12 mouse cellular contexts compared by ENCODE assay signal in genomic region chr12:100209701-100210478, GRCm38 (mm10). TPM values are rescaled to one million over a fixed set of nuclear protein-coding genes. Genes with fewer than 3 reads are reported as not detected.
DNase-seq lines count a peak whose midpoint lies in the region; ATAC-seq and TF ChIP-seq lines count a peak whose summit lies in the region.
"Had no signal": no experiment of that assay in that cellular context is flagged by ENCODE, and none has a peak within 500 bp of the region (broad histone marks: within the 10 kb centered on the region; RNA-seq: fewer than 3 reads in every experiment).

No protein-coding gene starts in this region.

- no peak for ATAC-seq in embryonic facial prominence, embryonic 12.5 days (ENCODE audit: insufficient number of reproducible peaks, insufficient read depth, low FRiP score, low TSS enrichment)
- no peak for ATAC-seq in lung, embryonic 15.5 days (ENCODE audit: borderline replicate concordance, extremely low read depth, low FRiP score, low TSS enrichment)
- ATAC-seq in embryonic facial prominence, embryonic 15.5 days (ENCODE audit: insufficient number of reproducible peaks, low FRiP score, low TSS enrichment, low read depth): no peak

- 90% methylated on average over 10 of the region's 10 CpGs for WGBS in embryonic facial prominence, embryonic 12.5 days
- WGBS in embryonic facial prominence, embryonic 10.5 days: 93% methylated on average over 10 of the region's 10 CpGs
- WGBS in lung, embryonic 15.5 days: 69% methylated on average over 10 of the region's 10 CpGs
- 63% methylated on average over 10 of the region's 10 CpGs for WGBS in lung, adult 2 months
- 74% methylated on average over 10 of the region's 10 CpGs for WGBS in embryonic facial prominence, embryonic 15.5 days

- no peak overlapping the region for H3ac ChIP-seq in myocyte (ENCODE audit: control insufficient read depth, insufficient read length)

- TF ChIP-seq POLR2A in lung, adult 2 months (IDR thresholded peaks at IDR 0.05; ENCODE audit: borderline replicate concordance, extremely low read depth, low read depth, low read length): no peak
- TF ChIP-seq POLR2A in myocyte (IDR thresholded peaks at IDR 0.05; ENCODE audit: insufficient read length, low read depth): no peak

- no peaks in the 10 kb centered on the region for H3K27me3 ChIP-seq in embryonic facial prominence, embryonic 12.5 days
- no peaks in the 10 kb centered on the region for H3K27me3 ChIP-seq in embryonic facial prominence, embryonic 10.5 days (replicated peaks; ENCODE audit: low read depth, poor library complexity, severe bottlenecking)
- H3K27me3 ChIP-seq in lung, embryonic 15.5 days: no peaks in the 10 kb centered on the region
- no peaks in the 10 kb centered on the region for H3K27me3 ChIP-seq in embryonic facial prominence, embryonic 15.5 days
- H3K27me3 ChIP-seq in myocyte (ENCODE audit: control insufficient read depth, insufficient read depth, insufficient read length): no peaks in the 10 kb centered on the region
- H3K27me3 ChIP-seq: heart, embryonic 12.5 days; neural tube, embryonic 13.5 days had no signal

- no peaks in the 10 kb centered on the region for H3K9me3 ChIP-seq in embryonic facial prominence, embryonic 12.5 days
- H3K9me3 ChIP-seq in embryonic facial prominence, embryonic 10.5 days: peaks cover 5% of the 10 kb centered on the region; the same call in 1 of the 2 replicates
- no peaks in the 10 kb centered on the region for H3K9me3 ChIP-seq in lung, embryonic 15.5 days
- H3K9me3 ChIP-seq in embryonic facial prominence, embryonic 15.5 days (replicated peaks): no peaks in the 10 kb centered on the region

- 0 out of 2 replicates have a peak, but pooled peaks cover 5% of the 10 kb centered on the region for H3K4me1 ChIP-seq in embryonic facial prominence, embryonic 12.5 days
- peaks cover 5% of the 10 kb centered on the region; the same call in 1 of the 2 replicates for H3K4me1 ChIP-seq in embryonic facial prominence, embryonic 10.5 days
- H3K4me1 ChIP-seq in lung, embryonic 15.5 days: peaks cover 38% of the 10 kb centered on the region
- peaks cover 9% of the 10 kb centered on the region for H3K4me1 ChIP-seq in lung, adult 2 months (ENCODE audit: control insufficient read depth, insufficient read depth, low read length)
- peaks cover 24% of the 10 kb centered on the region for H3K4me1 ChIP-seq in embryonic facial prominence, embryonic 15.5 days

- H3K4me2 ChIP-seq in embryonic facial prominence, embryonic 12.5 days (replicated peaks): no peak overlapping the region
- no peak overlapping the region for H3K4me2 ChIP-seq in lung, embryonic 15.5 days
- H3K4me2 ChIP-seq in embryonic facial prominence, embryonic 15.5 days (replicated peaks): no peak overlapping the region
- H3K4me2 ChIP-seq in myocyte (ENCODE audit: low read depth): no peak overlapping the region
- H3K4me2 ChIP-seq: heart, embryonic 12.5 days; neural tube, embryonic 13.5 days had no signal

- H3K9ac ChIP-seq in embryonic facial prominence, embryonic 12.5 days: no peak overlapping the region
- no peak overlapping the region for H3K9ac ChIP-seq in lung, embryonic 15.5 days
- no peak overlapping the region for H3K9ac ChIP-seq in embryonic facial prominence, embryonic 15.5 days
- H3K9ac ChIP-seq: heart, embryonic 12.5 days; neural tube, embryonic 13.5 days had no signal

- DNase-seq in embryonic facial prominence, embryonic 10.5 days (ENCODE audit: low spot score): no peak
- no peak for DNase-seq in lung, adult 2 months
- DNase-seq in urinary bladder, postnatal 4 days (ENCODE audit: low spot score in 2 of 2): no peak
- no peak for DNase-seq in right cerebral cortex, postnatal 25 days
- DNase-seq: lung, adult 18-20 months; thymus, postnatal 25 days had no signal

- no peak overlapping the region for H3K4me3 ChIP-seq in embryonic facial prominence, embryonic 12.5 days
- H3K4me3 ChIP-seq in embryonic facial prominence, embryonic 10.5 days: no peak overlapping the region
- no peak overlapping the region for H3K4me3 ChIP-seq in lung, embryonic 15.5 days
- no peak overlapping the region for H3K4me3 ChIP-seq in lung, adult 2 months (replicated peaks; ENCODE audit: extremely low read depth, low read depth, low read length)
- no peak overlapping the region for H3K4me3 ChIP-seq in embryonic facial prominence, embryonic 15.5 days (replicated peaks)
- no peak overlapping the region for H3K4me3 ChIP-seq in myocyte
- H3K4me3 ChIP-seq: heart, embryonic 12.5 days; neural tube, embryonic 13.5 days had no signal

- H3K27ac ChIP-seq in embryonic facial prominence, embryonic 12.5 days: peak overlapping the region; percentile 32; the same call in 1 of the 2 replicates
- H3K27ac ChIP-seq in embryonic facial prominence, embryonic 10.5 days (replicated peaks): no peak overlapping the region
- peak overlapping the region; percentile 75 for H3K27ac ChIP-seq in lung, embryonic 15.5 days
- peak overlapping the region; percentile 79 for H3K27ac ChIP-seq in embryonic facial prominence, embryonic 15.5 days (replicated peaks)

- H3K36me3 ChIP-seq in embryonic facial prominence, embryonic 12.5 days: peaks cover 34% of the 10 kb centered on the region
- H3K36me3 ChIP-seq in embryonic facial prominence, embryonic 10.5 days (replicated peaks): peaks cover 56% of the 10 kb centered on the region
- H3K36me3 ChIP-seq in lung, embryonic 15.5 days: peaks cover 38% of the 10 kb centered on the region
- peaks cover 51% of the 10 kb centered on the region for H3K36me3 ChIP-seq in embryonic facial prominence, embryonic 15.5 days
- H3K36me3 ChIP-seq in myocyte (ENCODE audit: control insufficient read depth, insufficient read depth): peaks cover 45% of the 10 kb centered on the region

- no peak for TF ChIP-seq CTCF in lung, adult 2 months (IDR thresholded peaks at IDR 0.05; ENCODE audit: insufficient read depth, low read length)

- peaks cover 2% of the 10 kb centered on the region for H3K79me2 ChIP-seq in myocyte (ENCODE audit: control insufficient read depth, insufficient read depth)

TF ChIP-seq in myocyte, 11 proteins besides CTCF, POLR2A, EP300 and RAD21:
- TF ChIP-seq MYOD1 (IDR thresholded peaks at IDR 0.05; ENCODE audit: control insufficient read depth in 1 of 3, insufficient read length in 2 of 3, low read depth in 2 of 3) (no peak), E2F4 (IDR thresholded peaks at IDR 0.05; ENCODE audit: insufficient read depth) (no peak), POLR2AphosphoS2 (IDR thresholded peaks at IDR 0.05; ENCODE audit: insufficient read length, low read depth) (peak; percentile 81), CEBPB (IDR thresholded peaks at IDR 0.05; ENCODE audit: insufficient read depth, poor library complexity, severe bottlenecking) (no peak)

RNA-seq across cellular contexts. Expression of gene Calm1, which starts 10.7 kb away (rescaled TPM):
- polyA plus RNA-seq in embryonic facial prominence, embryonic 12.5 days (2016; fragmentation: Nextera tagmentation; extraction: Ambion mirVana): 1,186 and 1,211 TPM in 2 replicates
- polyA plus RNA-seq in embryonic facial prominence, embryonic 10.5 days (2016; fragmentation: Nextera tagmentation; extraction: Ambion mirVana): 1,151 and 1,166 TPM in 2 replicates
- polyA plus RNA-seq in lung, embryonic 15.5 days (2015; fragmentation: Nextera tagmentation; extraction: Ambion mirVana): 1,739 and 1,769 TPM in 2 replicates
- 399 and 586 TPM in 2 replicates for polyA plus RNA-seq in lung, adult 2 months (2012; rRNA removed)
- 1,372 and 1,471 TPM in 2 replicates for polyA plus RNA-seq in embryonic facial prominence, embryonic 15.5 days (2015; fragmentation: Nextera tagmentation; extraction: Ambion mirVana)
- 385 TPM for polyA plus RNA-seq in myocyte (2012; fragmentation: generic; extraction: Trizol)

RNA-seq across cellular contexts. Expression of gene Nrde2, which starts 50.4 kb away (rescaled TPM):
- 16.7 and 17.0 TPM in 2 replicates for polyA plus RNA-seq in embryonic facial prominence, embryonic 12.5 days (2016; fragmentation: Nextera tagmentation; extraction: Ambion mirVana)
- polyA plus RNA-seq in embryonic facial prominence, embryonic 10.5 days (2016; fragmentation: Nextera tagmentation; extraction: Ambion mirVana): 16.0 and 16.2 TPM in 2 replicates
- 13.2 and 14.7 TPM in 2 replicates for polyA plus RNA-seq in lung, embryonic 15.5 days (2015; fragmentation: Nextera tagmentation; extraction: Ambion mirVana)
- 7.0 and 11.6 TPM in 2 replicates for polyA plus RNA-seq in lung, adult 2 months (2012; rRNA removed)
- 14.1 TPM in 2 replicates for polyA plus RNA-seq in embryonic facial prominence, embryonic 15.5 days (2015; fragmentation: Nextera tagmentation; extraction: Ambion mirVana)
- 9.3 TPM for polyA plus RNA-seq in myocyte (2012; fragmentation: generic; extraction: Trizol)
